Mouse (Mus musculus): ENCODE results near the gene Denr.

DNA sequence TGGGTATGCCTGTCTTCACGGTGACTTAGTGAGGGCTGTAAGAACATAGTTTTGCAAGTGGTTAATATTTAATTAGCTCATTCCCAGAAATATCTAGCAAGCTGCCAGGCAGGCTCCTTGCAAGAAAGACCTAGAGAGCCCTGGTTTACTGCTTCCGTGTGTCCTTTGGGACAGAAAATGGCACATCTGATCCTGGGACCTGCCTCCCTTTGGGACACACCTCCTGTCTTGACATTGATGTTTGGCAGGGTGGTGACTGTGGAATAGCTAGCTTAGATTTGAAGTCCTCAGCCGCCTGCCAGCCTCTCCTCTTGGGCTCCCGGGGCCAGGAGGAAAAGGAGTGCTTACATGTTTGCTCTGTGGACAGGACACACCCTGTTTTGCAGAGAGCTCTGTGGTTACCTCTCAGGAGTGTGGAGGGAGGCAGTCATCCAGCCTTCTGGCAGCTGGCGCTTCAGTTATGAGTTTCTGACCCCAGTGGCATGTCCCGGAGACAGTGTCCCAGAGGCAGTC, 68.7 kb downstream of the Denr start:
- no peak for TF ChIP-seq CTCF (IDR thresholded peaks at IDR 0.05; ENCODE audit: low read depth, low read length)
- no peak for TF ChIP-seq GATA1 (IDR thresholded peaks at IDR 0.05; ENCODE audit: borderline replicate concordance, low read length)
